26 mouse cellular contexts compared by ENCODE assay signal in the genomic region with DNA sequence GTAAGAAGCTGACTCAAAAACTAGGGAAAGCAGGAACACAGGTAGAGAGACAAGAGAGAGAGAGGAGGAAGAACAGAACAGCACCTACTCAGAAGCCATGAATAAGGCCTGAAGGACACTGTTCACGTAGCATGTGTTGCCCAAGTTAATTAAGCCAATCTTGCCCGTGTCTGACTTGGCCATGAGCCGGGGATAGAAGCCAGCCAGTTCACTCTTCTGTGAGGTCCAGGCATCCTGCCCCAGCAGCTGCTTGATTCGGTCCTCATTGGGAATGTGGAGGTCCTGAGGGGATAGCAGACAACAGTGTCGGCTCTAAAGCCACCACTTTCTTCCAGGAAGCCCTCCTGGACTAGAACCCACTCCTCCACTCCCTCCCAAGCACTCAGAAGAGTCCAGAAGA. TPM values are rescaled to one million over a fixed set of nuclear protein-coding genes. Genes with fewer than 3 reads are reported as not detected.
DNase-seq lines count a peak whose midpoint lies in the region; ATAC-seq lines count a peak whose summit lies in the region.
"Had no signal": no experiment of that assay in that cellular context is flagged by ENCODE, and none has a peak within 500 bp of the region (broad histone marks: within the 10 kb centered on the region; RNA-seq: fewer than 3 reads in every experiment).

No protein-coding gene starts in this region.

- no peaks in the 10 kb centered on the region for H3K27me3 ChIP-seq in midbrain, embryonic 11.5 days (ENCODE audit: control insufficient read depth, insufficient read depth, low read length)
- H3K27me3 ChIP-seq in midbrain, embryonic 16.5 days (ENCODE audit: control insufficient read depth, insufficient read depth, low read depth, low read length) = no peaks in the 10 kb centered on the region
- H3K27me3 ChIP-seq: embryonic facial prominence, embryonic 12.5 days; forebrain, embryonic 12.5 days; heart, embryonic 13.5 days; kidney, embryonic 15.5 days; limb, embryonic 13.5 days; liver, embryonic 12.5 days; midbrain, embryonic 12.5 days; neural tube, embryonic 12.5 days; stomach, embryonic 15.5 days had no signal

- H3K9me3 ChIP-seq in midbrain, embryonic 11.5 days (ENCODE audit: control insufficient read depth, low read length) = no peaks in the 10 kb centered on the region
- no peaks in the 10 kb centered on the region for H3K9me3 ChIP-seq in midbrain, embryonic 16.5 days (replicated peaks; ENCODE audit: control insufficient read depth, low read length, poor library complexity, severe bottlenecking)
- H3K9me3 ChIP-seq: embryonic facial prominence, embryonic 12.5 days; forebrain, embryonic 12.5 days; heart, embryonic 13.5 days; kidney, embryonic 15.5 days; limb, embryonic 13.5 days; liver, embryonic 12.5 days; midbrain, embryonic 12.5 days; neural tube, embryonic 12.5 days; stomach, embryonic 15.5 days had no signal

- ATAC-seq in midbrain, embryonic 11.5 days (ENCODE audit: low FRiP score) = no peak
- ATAC-seq in midbrain, embryonic 16.5 days = no peak
- ATAC-seq in megakaryocyte, adult 5-6 weeks (ENCODE audit: poor library complexity, severe bottlenecking) = no peak
- ATAC-seq: liver, embryonic 12.5 days had no signal

- DNase-seq in cerebellum, postnatal 10 days = peak; percentile 82 to 87
- DNase-seq in cerebellum, postnatal 36 days = no peak
- DNase-seq in midbrain, embryonic 11.5 days (ENCODE audit: low spot score, missing footprints) = peak; percentile 8
- peak; percentile 18 for DNase-seq in urinary bladder, adult 2 months (ENCODE audit: low spot score)
- DNase-seq in urinary bladder, adult 18-20 months (ENCODE audit: low spot score in 2 of 2) = no peak
- DNase-seq: adrenal gland, adult 8-10 months; gastrocnemius, adult 2 months; heart, adult 18-20 months; heart, postnatal 14 days; kidney, adult 11 months; kidney, postnatal 36 days; layer of hippocampus, postnatal 36 days; lung, adult 18-20 months; lung, postnatal 10 days had no signal

- no peak overlapping the region for H3K9ac ChIP-seq in midbrain, embryonic 11.5 days (ENCODE audit: low read length)
- H3K9ac ChIP-seq in midbrain, embryonic 16.5 days (ENCODE audit: low read depth, low read length) = no peak overlapping the region
- H3K9ac ChIP-seq: embryonic facial prominence, embryonic 12.5 days; forebrain, embryonic 12.5 days; heart, embryonic 13.5 days; kidney, embryonic 15.5 days; limb, embryonic 13.5 days; liver, embryonic 12.5 days; midbrain, embryonic 12.5 days; neural tube, embryonic 12.5 days; stomach, embryonic 15.5 days had no signal

- no peak overlapping the region for H3K27ac ChIP-seq in midbrain, embryonic 11.5 days (ENCODE audit: low read depth, low read length)
- no peak overlapping the region for H3K27ac ChIP-seq in midbrain, embryonic 16.5 days (ENCODE audit: low read length)
- H3K27ac ChIP-seq: embryonic facial prominence, embryonic 12.5 days; forebrain, embryonic 12.5 days; gastrocnemius, adult 2 months; heart, embryonic 13.5 days; kidney, embryonic 15.5 days; limb, embryonic 13.5 days; liver, embryonic 12.5 days; midbrain, embryonic 12.5 days; neural tube, embryonic 12.5 days; stomach, embryonic 15.5 days had no signal

- H3K36me3 ChIP-seq in midbrain, embryonic 11.5 days (ENCODE audit: control insufficient read depth, insufficient read depth, low read length) = no peaks in the 10 kb centered on the region
- H3K36me3 ChIP-seq in midbrain, embryonic 16.5 days (ENCODE audit: control insufficient read depth, insufficient read depth, low read length) = peaks cover 25% of the 10 kb centered on the region

- H3K4me3 ChIP-seq in midbrain, embryonic 11.5 days (ENCODE audit: low read depth, low read length) = no peak overlapping the region
- H3K4me3 ChIP-seq in midbrain, embryonic 16.5 days (ENCODE audit: low read depth, low read length) = no peak overlapping the region
- H3K4me3 ChIP-seq: embryonic facial prominence, embryonic 12.5 days; erythroblast, embryonic 14.5 days; forebrain, embryonic 12.5 days; gastrocnemius, adult 2 months; heart, embryonic 13.5 days; kidney, embryonic 15.5 days; limb, embryonic 13.5 days; liver, embryonic 12.5 days; midbrain, embryonic 12.5 days; neural tube, embryonic 12.5 days; stomach, embryonic 15.5 days had no signal

- H3K4me1 ChIP-seq in midbrain, embryonic 11.5 days (ENCODE audit: control insufficient read depth, insufficient read depth, low read length) = no peaks in the 10 kb centered on the region
- H3K4me1 ChIP-seq in midbrain, embryonic 16.5 days (ENCODE audit: control insufficient read depth, insufficient read depth, low read length) = no peaks in the 10 kb centered on the region
- H3K4me1 ChIP-seq: embryonic facial prominence, embryonic 12.5 days; forebrain, embryonic 12.5 days; limb, embryonic 13.5 days; liver, embryonic 12.5 days; midbrain, embryonic 12.5 days; neural tube, embryonic 12.5 days; stomach, embryonic 15.5 days had no signal

- H3K4me2 ChIP-seq in midbrain, embryonic 11.5 days = no peak overlapping the region
- no peak overlapping the region for H3K4me2 ChIP-seq in midbrain, embryonic 16.5 days (ENCODE audit: low read length)
- H3K4me2 ChIP-seq: embryonic facial prominence, embryonic 12.5 days; forebrain, embryonic 12.5 days; heart, embryonic 13.5 days; kidney, embryonic 15.5 days; limb, embryonic 13.5 days; liver, embryonic 12.5 days; midbrain, embryonic 12.5 days; neural tube, embryonic 12.5 days; stomach, embryonic 15.5 days had no signal

- WGBS in midbrain, embryonic 11.5 days = 87% methylated on average over 5 of the region's 5 CpGs
- WGBS in midbrain, embryonic 16.5 days = 84% methylated on average over 5 of the region's 5 CpGs

RNA-seq across cellular contexts. Expression of gene Usp35, which starts 17.2 kb away (rescaled TPM):
- polyA plus RNA-seq in midbrain, embryonic 11.5 days (2014; fragmentation: Nextera tagmentation; extraction: Ambion mirVana) = 2.5 and 2.9 TPM in 2 replicates
- polyA plus RNA-seq in midbrain, embryonic 16.5 days (2015; fragmentation: Nextera tagmentation; extraction: Ambion mirVana) = 3.1 and 3.2 TPM in 2 replicates
- polyA plus RNA-seq in urinary bladder, adult 2 months (2012; rRNA removed) = 7.5 and 9.3 TPM in 2 replicates
- 0.87 and 1.1 TPM in 2 replicates for total RNA-seq in megakaryocyte, adult 5-6 weeks (2015)
- 0.66 and 0.77 TPM in 2 replicates for total RNA-seq in megakaryocyte, adult 5-6 weeks (2017)

RNA-seq across cellular contexts. Expression of gene Kctd21, which starts 17.5 kb away (rescaled TPM):
- polyA plus RNA-seq in midbrain, embryonic 11.5 days (2014; fragmentation: Nextera tagmentation; extraction: Ambion mirVana) = 4.6 and 5.8 TPM in 2 replicates
- 6.7 and 7.6 TPM in 2 replicates for polyA plus RNA-seq in midbrain, embryonic 16.5 days (2015; fragmentation: Nextera tagmentation; extraction: Ambion mirVana)
- 9.2 TPM in 2 replicates for polyA plus RNA-seq in urinary bladder, adult 2 months (2012; rRNA removed)
- total RNA-seq in megakaryocyte, adult 5-6 weeks (2015) = 3.3 and 4.5 TPM in 2 replicates
- 1.8 and 2.3 TPM in 2 replicates for total RNA-seq in megakaryocyte, adult 5-6 weeks (2017)
- polyA plus RNA-seq: erythroblast, embryonic 14.5 days had no signal

RNA-seq across cellular contexts. Expression of gene Alg8, which starts 56.8 kb away (rescaled TPM):
- 37.1 and 38.1 TPM in 2 replicates for polyA plus RNA-seq in midbrain, embryonic 11.5 days (2014; fragmentation: Nextera tagmentation; extraction: Ambion mirVana)
- polyA plus RNA-seq in midbrain, embryonic 16.5 days (2015; fragmentation: Nextera tagmentation; extraction: Ambion mirVana) = 12.3 and 12.7 TPM in 2 replicates
- polyA plus RNA-seq in urinary bladder, adult 2 months (2012; rRNA removed) = 11.0 and 14.4 TPM in 2 replicates
- 40.5 and 45.2 TPM in 2 replicates for total RNA-seq in megakaryocyte, adult 5-6 weeks (2015)
- total RNA-seq in megakaryocyte, adult 5-6 weeks (2017) = 29.9 and 41.7 TPM in 2 replicates

Comparison
In these comparisons a context has a peak if more than half of its experiments do, and no peak if none do; other contexts are left out.
1. DNase-seq: peak in cerebellum, postnatal 10 days (2 of 2), midbrain, embryonic 11.5 days (single experiment) and urinary bladder, adult 2 months (single experiment); none in cerebellum, postnatal 36 days (0 of 2) and urinary bladder, adult 18-20 months (0 of 2).